Mouse (Mus musculus): ENCODE results near the gene Sars. TPM values are rescaled to one million over a fixed set of nuclear protein-coding genes. Genes with fewer than 3 reads are reported as not detected.

The Sars gene
- polyA plus RNA-seq, 1 experiment from 2014 or later = 222 TPM

- H3K4me3 ChIP-seq = no peak overlapping the region
- no peak overlapping the region for H3K9ac ChIP-seq (replicated peaks)
- H3K4me1 ChIP-seq = peaks cover 32% of the 10 kb centered on the region
- 30% methylated on average over 6 of the region's 6 CpGs for WGBS
- H3K27ac ChIP-seq (replicated peaks) = peak overlapping the region; percentile 80
- no peaks in the 10 kb centered on the region for H3K9me3 ChIP-seq
- H3K36me3 ChIP-seq = peaks cover 26% of the 10 kb centered on the region
- ATAC-seq (replicated peaks) = peak; percentile 23
- peak overlapping the region; percentile 48 for H3K4me2 ChIP-seq (replicated peaks)
- H3K27me3 ChIP-seq = no peaks in the 10 kb centered on the region
These were observed 22.0 kb downstream of the Sars start for GRCm38 (mm10) chr3:108423006-108423405.

GRCm38 (mm10) chr3:108415831-108416223, 29.2 kb downstream of the Sars start:
- Histone ChIP-seq H3K9me3 (no peaks in the 10 kb centered on the region), H3K4me3 (peak overlapping the region; percentile 92), H3K27ac (replicated peaks) (peak overlapping the region; percentile 93), H3K9ac (replicated peaks) (peak overlapping the region; percentile 94), H3K27me3 (no peaks in the 10 kb centered on the region), H3K4me2 (replicated peaks) (peak overlapping the region; percentile 77), H3K36me3 (peaks cover 25% of the 10 kb centered on the region), H3K4me1 (peaks cover 36% of the 10 kb centered on the region)
- ATAC-seq (replicated peaks) = peak; percentile 89
- under 1% methylated on average over 47 of the region's 48 CpGs for WGBS

GRCm38 (mm10) chr3:108414857-108415830, 29.9 kb downstream of the Sars start, which contains the start of gene Celsr2:
TSS of gene Celsr2 (minus strand) at chr3:108415552.
- peaks cover 43% of the 10 kb centered on the region for H3K4me1 ChIP-seq
- no peaks in the 10 kb centered on the region for H3K9me3 ChIP-seq
- peak within 1 kb of the TSS; percentile 94 for H3K9ac ChIP-seq (replicated peaks)
- 3% methylated on average over 66 of the region's 67 CpGs for WGBS
- H3K36me3 ChIP-seq = peaks cover 25% of the 10 kb centered on the region
- H3K27ac ChIP-seq (replicated peaks) = peak within 1 kb of the TSS; percentile 93
- ATAC-seq (replicated peaks) = peak; percentile 23
- H3K4me3 ChIP-seq = peak within 1 kb of the TSS; percentile 92
- H3K4me2 ChIP-seq (replicated peaks) = peak within 1 kb of the TSS; percentile 77
- no peaks in the 10 kb centered on the region for H3K27me3 ChIP-seq

- H3K9ac ChIP-seq (replicated peaks) = no peak overlapping the region
- H3K4me2 ChIP-seq (replicated peaks) = peak overlapping the region; percentile 77; the same call in 1 of the 2 replicates
- peaks cover 25% of the 10 kb centered on the region for H3K36me3 ChIP-seq
- 98% methylated on average over 35 of the region's 35 CpGs for WGBS
- no peaks in the 10 kb centered on the region for H3K27me3 ChIP-seq
- H3K4me3 ChIP-seq = no peak overlapping the region
- H3K27ac ChIP-seq (replicated peaks) = no peak overlapping the region
- ATAC-seq (replicated peaks) = no peak
- no peaks in the 10 kb centered on the region for H3K9me3 ChIP-seq
- H3K4me1 ChIP-seq = peaks cover 56% of the 10 kb centered on the region
These were observed 31.2 kb downstream of the Sars start for GRCm38 (mm10) chr3:108413634-108414360.

GRCm38 (mm10) chr3:108411754-108412121, 33.3 kb downstream of the Sars start:
- Histone ChIP-seq H3K4me3 (peak overlapping the region; percentile 40), H3K9me3 (no peaks in the 10 kb centered on the region), H3K27me3 (no peaks in the 10 kb centered on the region), H3K36me3 (peaks cover 32% of the 10 kb centered on the region), H3K4me2 (replicated peaks) (peak overlapping the region; percentile 76), H3K9ac (replicated peaks) (peak overlapping the region; percentile 67), H3K27ac (replicated peaks) (peak overlapping the region; percentile 96), H3K4me1 (peaks cover 67% of the 10 kb centered on the region)
- WGBS = 18% methylated on average over 8 of the region's 8 CpGs
- ATAC-seq (replicated peaks) = peak; percentile 61

- H3K4me2 ChIP-seq (replicated peaks) = peak overlapping the region; percentile 76
- 11% methylated on average over 5 of the region's 5 CpGs for WGBS
- H3K27ac ChIP-seq (replicated peaks) = peak overlapping the region; percentile 96
- no peaks in the 10 kb centered on the region for H3K9me3 ChIP-seq
- no peaks in the 10 kb centered on the region for H3K27me3 ChIP-seq
- peak overlapping the region; percentile 67 for H3K9ac ChIP-seq (replicated peaks)
- peak; percentile 4; the same call in 1 of the 2 replicates for ATAC-seq (replicated peaks)
- peaks cover 72% of the 10 kb centered on the region for H3K4me1 ChIP-seq
- H3K4me3 ChIP-seq = peak overlapping the region; percentile 40
- peaks cover 37% of the 10 kb centered on the region for H3K36me3 ChIP-seq
These were observed 33.8 kb downstream of the Sars start for GRCm38 (mm10) chr3:108411026-108411753.

GRCm38 (mm10) chr3:108410359-108410714, 34.7 kb downstream of the Sars start:
- peak overlapping the region; percentile 40 for H3K4me3 ChIP-seq
- ATAC-seq (replicated peaks) = peak; percentile 51
- H3K36me3 ChIP-seq = peaks cover 38% of the 10 kb centered on the region
- H3K27me3 ChIP-seq = no peaks in the 10 kb centered on the region
- H3K4me1 ChIP-seq = peaks cover 78% of the 10 kb centered on the region
- peak overlapping the region; percentile 96 for H3K27ac ChIP-seq (replicated peaks)
- H3K4me2 ChIP-seq (replicated peaks) = peak overlapping the region; percentile 76
- under 1% methylated on average over 5 of the region's 5 CpGs for WGBS
- H3K9ac ChIP-seq (replicated peaks) = peak overlapping the region; percentile 67
- H3K9me3 ChIP-seq = no peaks in the 10 kb centered on the region

GRCm38 (mm10) chr3:108409656-108410358, 35.2 kb downstream of the Sars start:
- Histone ChIP-seq H3K9ac (replicated peaks) (peak overlapping the region; percentile 67), H3K27me3 (no peaks in the 10 kb centered on the region), H3K27ac (replicated peaks) (peak overlapping the region; percentile 96), H3K4me2 (replicated peaks) (peak overlapping the region; percentile 76), H3K4me3 (peak overlapping the region; percentile 40), H3K9me3 (no peaks in the 10 kb centered on the region), H3K4me1 (peaks cover 79% of the 10 kb centered on the region), H3K36me3 (peaks cover 41% of the 10 kb centered on the region)
- WGBS = 14% methylated on average over 8 of the region's 8 CpGs
- peak; percentile 15 for ATAC-seq (replicated peaks)

- ATAC-seq (replicated peaks) = no peak
- Histone ChIP-seq H3K27ac (replicated peaks) (peak overlapping the region; percentile 96; the same call in 1 of the 2 replicates), H3K4me2 (replicated peaks) (no peak overlapping the region), H3K4me3 (no peak overlapping the region), H3K27me3 (no peaks in the 10 kb centered on the region), H3K9me3 (no peaks in the 10 kb centered on the region), H3K4me1 (peaks cover 75% of the 10 kb centered on the region), H3K36me3 (peaks cover 43% of the 10 kb centered on the region), H3K9ac (replicated peaks) (no peak overlapping the region)
- 80% methylated on average over 8 of the region's 8 CpGs for WGBS
These were observed 36.4 kb downstream of the Sars start for GRCm38 (mm10) chr3:108408517-108409008.

- H3K27ac ChIP-seq (replicated peaks) = peak overlapping the region; percentile 90
- H3K36me3 ChIP-seq = peaks cover 46% of the 10 kb centered on the region
- no peaks in the 10 kb centered on the region for H3K27me3 ChIP-seq
- no peak for ATAC-seq (replicated peaks)
- H3K9me3 ChIP-seq = no peaks in the 10 kb centered on the region
- no peak overlapping the region for H3K9ac ChIP-seq (replicated peaks)
- peak overlapping the region; percentile 24; the same call in 1 of the 2 replicates for H3K4me2 ChIP-seq (replicated peaks)
- H3K4me3 ChIP-seq = no peak overlapping the region
- 71% methylated on average over 24 of the region's 24 CpGs for WGBS
- peaks cover 72% of the 10 kb centered on the region for H3K4me1 ChIP-seq
These were observed 38.6 kb downstream of the Sars start for GRCm38 (mm10) chr3:108406306-108406885.
